Mouse (Mus musculus) gastrocnemius, postnatal 4 days (tissue): Measurements from ENCODE around the gene Rps8. TPM values are rescaled to one million over a fixed set of nuclear protein-coding genes. Genes with fewer than 3 reads are reported as not detected.

ENCODE experiments used
- DNase-seq, 2 experiments: peaks; one replicate each; pipeline ENCODE4 v3.0.0; 2021 to 2022; ENCODE audit warnings: low spot score in 2 of 2, mixed read lengths in 2 of 2
- total RNA-seq, 2 experiments: library from RNA; stranded (reverse); gene quantifications; 2 replicates each; pipeline ENCODE4 v1.2.3; 2021

Rps8 gene
- total RNA-seq, 2 experiments from 2014 or later: 1,262 to 1,321 TPM

DNA sequence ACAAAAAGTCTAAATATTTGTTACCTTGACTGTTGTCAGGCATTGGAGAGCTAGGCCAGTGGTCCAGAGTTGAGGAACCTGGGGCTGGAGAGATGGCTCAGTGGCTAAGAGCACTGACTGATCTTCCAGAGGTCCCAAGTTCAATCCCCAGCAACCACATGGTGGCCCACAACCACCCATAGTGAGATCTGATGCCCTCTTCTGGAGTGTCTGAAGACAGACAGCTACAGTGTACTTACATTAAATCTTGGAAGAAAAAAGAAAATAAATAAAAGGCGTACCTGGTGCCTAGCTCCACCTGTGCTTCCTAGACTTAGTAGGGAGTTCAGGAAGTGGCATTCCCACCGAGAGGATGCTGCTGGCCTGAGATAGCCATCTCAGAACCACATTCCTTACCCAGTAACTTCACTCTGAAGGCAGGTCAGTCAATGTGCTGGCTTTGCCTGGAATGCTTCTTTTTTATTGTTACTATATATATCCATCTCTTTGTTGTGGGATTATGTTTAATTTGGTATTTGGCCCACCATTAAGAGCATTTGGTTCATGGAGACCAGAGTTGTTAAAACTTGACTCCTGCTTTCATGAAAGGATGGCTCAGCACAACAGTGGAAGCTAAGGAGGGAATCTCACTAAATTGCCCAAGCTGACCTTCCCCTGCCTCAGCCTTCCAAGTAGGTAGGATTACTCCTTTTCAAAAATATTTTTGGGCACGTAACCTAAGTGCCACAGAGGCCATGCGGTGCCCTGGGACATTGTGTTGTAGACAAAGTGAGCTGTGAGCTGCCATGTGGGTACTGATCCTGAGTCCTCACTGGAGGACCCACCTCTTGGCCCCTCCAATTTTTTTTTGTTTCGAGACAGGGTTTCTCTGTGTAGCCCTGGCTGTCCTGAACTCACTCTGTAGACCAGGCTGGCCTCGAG, 6.5 kb downstream of the Rps8 start:
- DNase-seq: no peak

DNA sequence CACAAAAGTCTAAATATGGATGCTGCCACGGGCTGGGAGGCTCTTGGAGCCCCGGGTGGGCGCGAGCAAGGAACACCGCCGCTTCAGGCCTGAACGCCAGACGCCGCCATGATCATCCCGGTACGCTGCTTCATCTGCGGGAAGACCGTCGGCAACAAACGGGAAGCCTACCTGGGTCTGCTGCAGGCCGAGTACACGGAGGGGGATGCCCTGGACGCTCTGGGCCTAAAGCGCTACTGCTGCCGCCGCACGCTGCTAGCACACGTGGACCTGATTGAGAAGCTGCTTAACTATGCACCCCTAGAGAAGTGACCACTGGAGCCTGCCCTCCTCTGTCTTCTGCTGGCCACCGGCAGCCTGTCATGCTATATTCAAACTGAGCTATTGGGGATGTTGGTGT, 7.2 kb downstream of the Rps8 start:
- no peak for DNase-seq

DNA sequence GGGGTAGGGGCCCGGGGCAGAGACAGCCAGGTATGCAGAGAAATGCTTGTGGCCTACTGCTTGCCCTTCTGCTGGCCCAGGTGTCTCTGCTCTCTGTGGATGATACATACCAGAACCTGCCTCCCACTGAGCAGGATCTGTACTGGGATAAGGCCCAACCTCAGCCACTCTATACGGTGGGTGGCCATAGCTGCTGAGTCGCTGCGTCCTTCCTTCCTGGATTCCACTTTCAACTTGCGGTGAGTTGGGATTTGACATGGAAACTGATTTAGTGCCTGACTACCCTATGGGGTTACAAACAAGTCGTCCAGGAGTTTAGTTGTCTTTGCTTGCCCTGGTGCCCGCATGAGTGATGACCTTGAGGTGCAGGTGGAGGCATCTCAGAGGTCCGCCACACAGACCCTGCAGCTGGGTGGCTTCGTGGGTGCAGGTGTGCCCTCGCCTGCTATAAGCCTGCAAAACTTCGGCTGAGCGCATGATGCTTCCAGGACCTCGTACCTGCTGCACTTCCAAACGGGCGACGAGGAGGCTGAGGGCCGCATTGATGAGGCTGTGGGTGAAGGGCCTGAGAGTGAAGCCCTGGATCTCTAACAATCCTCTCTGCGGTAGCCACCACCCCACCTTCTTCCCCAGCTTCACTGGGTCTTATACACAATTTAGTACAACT, 7.9 kb downstream of the Rps8 start:
- DNase-seq: no peak

DNA sequence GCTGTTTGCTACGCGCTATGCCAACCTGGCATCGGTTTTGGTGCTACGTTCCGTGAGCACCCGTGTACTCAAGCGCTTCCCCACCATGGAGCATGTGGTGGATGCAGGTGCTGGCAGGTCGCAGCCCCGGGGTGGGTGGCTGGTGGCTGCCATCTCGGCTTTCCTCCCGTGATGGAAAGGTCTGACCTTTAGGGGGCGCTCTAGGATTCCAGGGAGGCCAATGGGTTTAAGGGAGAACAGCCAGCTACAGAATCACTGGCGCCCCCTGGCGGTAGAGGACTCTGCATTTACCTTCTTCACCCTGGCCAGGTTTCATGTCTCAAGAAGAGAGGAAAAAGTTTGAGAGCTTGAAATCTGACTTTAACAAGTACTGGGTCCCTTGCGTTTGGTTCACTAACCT, 9.9 kb downstream of the Rps8 start:
- peak; percentile 80 to 87 for DNase-seq

DNA sequence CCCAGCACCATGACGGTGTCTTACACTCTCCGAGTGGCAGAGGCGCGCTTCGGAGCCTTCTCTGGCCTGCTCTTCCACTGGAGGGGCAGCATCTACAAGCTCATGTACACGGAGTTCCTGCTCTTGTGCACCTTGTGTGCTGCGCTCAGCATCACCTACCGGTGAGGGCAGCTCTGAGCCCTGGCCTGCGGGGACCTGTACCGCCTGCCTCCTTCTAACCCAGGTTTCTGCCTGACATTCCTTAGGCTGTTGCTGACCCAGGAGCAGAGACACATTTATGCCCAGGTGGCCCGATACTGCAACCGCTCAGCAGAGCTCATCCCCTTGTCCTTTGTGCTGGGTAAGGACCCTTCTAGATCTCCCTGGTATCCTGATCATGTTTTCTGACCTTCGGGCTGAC, 10.8 kb downstream of the Rps8 start:
- DNase-seq: no peak

DNA sequence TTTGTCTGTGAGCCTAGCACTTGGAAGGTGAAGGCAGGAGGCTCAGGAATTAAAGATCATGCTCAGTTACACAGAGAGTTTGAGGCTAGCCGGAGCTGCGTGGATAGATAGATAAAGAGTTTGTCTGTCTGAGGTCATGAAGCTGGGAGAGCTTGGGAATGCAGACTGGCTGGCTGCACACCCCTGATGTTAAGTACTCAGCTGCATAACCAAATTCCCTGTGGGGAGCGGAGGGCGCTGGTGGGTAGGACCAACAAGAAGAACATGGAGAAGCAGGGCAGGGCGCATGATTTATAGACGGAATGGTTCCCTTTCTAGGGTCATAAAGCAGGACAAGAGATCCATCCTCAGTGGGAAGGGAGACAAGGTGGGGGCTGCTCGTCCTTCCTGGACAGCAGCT, 13.0 kb downstream of the Rps8 start:
- no peak for DNase-seq

DNA sequence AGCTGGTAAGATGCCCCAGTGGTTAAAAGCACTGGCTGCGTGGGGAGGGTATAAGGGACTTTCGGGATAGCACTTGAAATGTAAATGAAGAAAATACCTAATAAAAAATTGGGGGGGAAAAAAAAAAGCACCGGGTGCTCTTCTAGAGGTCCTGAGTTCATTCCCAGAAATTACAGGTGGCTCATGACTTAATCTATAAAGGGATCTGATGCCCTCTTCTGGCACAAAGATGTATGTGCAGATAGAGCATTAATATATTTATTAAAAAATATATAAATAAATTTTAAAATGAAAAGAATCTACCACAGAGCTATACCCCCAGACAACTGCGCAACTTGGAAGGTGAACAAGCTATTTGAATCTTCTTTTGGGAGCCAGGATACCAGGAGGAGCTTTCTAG, 15.4 kb downstream of the Rps8 start:
- DNase-seq: no peak

DNA sequence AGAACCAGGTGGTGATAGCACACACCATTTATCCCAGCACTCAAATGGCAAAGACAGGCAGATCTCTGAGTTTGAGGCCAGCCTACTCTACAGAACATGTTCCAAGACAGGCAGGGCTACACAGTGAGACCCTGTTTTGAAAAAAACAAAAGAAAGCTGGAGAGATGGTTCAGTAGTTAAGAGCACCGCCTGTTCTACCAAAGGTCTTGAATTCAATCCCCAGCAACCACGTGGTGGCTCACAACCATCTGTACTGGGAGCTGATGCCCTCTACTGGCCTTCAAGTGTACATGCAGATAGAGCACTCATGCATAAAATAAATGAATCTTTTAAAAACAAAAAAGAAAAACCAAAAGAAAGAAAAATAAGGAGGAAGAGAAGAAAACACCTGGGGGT, 16.8 kb downstream of the Rps8 start:
- no peak for DNase-seq

DNA sequence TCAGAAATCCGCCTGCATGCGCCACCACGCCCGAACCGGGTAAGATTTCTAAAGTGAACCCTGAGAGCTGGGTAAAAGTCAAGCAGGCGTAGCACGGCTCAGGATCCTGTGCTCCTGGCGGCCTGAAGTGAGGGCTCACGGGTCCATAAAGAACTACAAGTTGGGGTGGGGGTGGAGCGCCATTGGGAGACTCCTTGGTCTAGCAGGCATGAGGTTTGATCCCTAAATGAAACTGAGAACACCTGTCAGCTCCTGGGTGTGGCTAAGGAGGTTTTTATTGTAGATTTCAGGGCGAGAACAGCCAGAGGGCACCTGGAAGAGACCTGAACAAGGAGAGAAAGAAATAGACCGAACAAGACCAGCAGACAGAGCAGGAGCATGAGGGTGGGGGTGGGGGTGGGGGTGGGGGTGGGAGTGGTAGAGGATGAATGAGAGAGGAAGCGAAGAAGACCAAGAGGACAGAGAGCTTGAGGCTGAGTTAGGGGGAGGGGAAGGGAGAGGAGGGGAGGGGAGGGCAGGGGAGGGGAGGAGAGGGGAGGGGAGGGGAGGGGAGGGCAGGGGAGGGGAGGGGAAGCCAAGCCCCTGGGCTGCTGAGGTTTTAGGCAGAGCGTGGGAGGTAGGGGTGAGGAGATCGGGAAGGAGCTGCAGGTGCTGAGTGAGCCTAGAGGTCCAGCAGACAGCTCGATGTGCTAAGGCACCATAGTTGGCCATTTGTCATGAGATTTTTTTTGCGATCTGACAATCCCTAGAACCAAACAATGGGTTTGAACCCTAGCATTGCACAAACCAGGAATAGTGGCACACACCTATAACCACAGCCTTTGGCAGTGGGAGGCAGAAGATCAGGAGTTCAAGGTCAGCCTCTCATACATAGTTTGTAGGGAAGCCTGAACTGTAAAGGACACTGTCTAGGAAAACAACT, 17.5 kb downstream of the Rps8 start:
- no peak for DNase-seq

DNA sequence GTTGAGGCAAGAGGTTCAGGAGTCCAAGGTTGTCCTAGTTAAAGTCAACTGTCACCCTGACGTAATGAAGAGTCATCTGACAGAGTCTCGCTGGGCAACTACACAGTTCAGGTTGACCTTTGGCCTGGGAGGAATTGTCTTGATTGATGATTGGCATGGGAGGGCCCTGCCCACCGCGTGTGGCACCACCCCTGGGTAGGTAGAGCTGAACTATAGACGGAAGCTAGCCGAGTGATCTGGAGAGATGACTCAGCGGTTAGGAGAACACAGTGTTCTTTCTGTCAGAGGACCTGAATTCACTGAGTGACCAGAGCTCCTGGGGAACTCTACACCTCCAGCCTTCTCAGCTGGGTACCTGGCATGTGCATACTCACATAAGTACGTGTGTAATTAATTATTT, 20.0 kb downstream of the Rps8 start:
- no peak for DNase-seq

DNA sequence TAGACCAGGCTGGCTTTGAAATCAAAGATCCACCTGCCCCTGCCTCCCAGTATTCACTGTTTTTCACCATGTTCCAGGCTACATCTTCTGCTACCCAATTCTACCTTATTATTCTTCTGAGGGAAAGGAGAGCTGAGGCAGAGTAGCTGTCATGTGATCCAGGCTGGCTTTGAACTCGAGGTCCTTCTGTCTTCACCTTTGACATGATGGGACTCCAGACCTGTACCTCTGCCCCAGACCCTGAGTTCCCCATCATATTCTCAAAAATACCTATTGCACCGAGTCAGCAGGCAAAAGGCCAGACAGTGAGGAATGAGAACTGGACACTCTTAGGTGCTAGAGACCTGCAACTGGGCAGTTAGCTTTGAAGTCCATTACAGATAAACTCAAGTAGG, 21.4 kb downstream of the Rps8 start:
- DNase-seq: no peak

DNA sequence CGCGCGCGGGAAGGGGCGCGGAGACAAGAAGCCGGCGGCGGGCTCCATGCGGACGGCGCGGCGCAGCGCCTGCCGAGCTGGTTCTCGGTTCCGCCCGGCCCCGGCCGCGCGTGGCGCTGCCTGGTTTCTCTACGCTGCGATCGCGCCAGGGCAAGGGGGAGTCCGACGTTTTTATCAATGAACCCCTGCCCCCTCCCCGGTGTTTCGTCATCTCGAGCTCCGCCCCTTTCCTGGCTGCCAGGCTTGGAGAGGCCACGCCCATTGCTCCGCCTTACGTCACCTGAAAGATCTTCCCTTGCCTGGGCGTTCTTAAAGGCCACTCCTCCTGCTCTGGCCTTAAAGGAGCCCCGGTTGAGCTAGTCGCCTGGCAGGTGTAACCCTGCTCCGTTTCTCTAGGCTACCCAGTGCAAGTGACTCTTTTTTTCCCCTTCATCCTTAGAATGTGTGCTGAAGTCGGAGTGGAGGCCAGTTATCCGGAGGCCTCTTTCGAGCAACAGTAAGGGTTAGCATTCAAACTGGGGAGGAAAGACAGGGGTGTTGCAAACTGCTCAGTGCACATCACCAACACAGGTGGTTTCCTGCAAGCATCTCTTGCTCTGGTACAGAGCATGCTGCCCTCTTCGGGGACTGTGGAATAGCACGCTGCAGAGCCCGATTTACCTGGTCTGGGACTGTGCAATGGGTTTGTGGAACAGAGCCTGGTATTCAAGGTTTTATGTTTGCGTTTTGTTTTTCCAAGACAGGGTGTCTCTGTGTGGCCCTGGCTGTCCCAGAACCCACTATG, 22.0 kb downstream of the Rps8 start, which contains the start of gene Plk3:
Gene Plk3 (minus strand): TSS at position 147 of the 784 bp plus-strand sequence.
- DNase-seq: peak; percentile 88 to 93

DNA sequence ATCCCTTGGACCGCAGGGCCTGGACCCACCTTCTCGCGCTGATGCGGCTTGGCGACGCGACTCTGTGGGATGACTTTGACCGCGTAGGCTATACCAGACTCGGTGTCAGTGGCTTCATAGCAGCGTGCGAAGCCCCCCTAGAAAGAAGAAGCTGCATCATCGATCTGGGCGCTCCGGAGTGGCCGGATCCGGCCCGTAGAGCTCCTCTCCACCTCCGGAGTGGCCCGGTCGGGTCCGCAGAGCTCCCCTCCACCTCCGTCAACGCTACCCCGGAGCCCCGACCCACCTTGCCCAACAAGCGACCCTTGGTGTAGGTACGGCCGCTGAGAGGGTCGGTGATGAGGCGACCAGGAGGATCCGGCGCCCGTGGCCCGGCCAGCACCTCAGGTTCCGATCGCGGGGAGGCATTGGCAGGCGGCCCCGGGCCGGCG, 22.7 kb downstream of the Rps8 start:
- DNase-seq: no peak

DNA sequence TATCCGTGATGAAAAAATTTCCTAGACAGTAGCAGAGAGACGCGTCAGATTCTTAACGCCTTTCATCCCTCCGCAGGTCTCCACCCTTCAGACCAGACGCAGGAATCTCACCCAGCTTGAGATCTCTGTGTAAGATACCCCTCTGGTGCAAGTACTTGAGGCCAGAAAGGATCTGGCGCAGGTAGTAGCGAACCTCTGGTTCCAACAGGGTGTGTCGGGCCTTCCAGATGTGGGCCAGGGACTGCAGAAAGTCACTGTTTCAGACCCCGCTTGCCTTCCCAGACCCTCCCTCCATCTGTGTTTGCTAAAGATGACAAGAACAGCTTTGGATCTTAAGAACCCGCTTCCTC, 23.3 kb downstream of the Rps8 start:
- DNase-seq: no peak

DNA sequence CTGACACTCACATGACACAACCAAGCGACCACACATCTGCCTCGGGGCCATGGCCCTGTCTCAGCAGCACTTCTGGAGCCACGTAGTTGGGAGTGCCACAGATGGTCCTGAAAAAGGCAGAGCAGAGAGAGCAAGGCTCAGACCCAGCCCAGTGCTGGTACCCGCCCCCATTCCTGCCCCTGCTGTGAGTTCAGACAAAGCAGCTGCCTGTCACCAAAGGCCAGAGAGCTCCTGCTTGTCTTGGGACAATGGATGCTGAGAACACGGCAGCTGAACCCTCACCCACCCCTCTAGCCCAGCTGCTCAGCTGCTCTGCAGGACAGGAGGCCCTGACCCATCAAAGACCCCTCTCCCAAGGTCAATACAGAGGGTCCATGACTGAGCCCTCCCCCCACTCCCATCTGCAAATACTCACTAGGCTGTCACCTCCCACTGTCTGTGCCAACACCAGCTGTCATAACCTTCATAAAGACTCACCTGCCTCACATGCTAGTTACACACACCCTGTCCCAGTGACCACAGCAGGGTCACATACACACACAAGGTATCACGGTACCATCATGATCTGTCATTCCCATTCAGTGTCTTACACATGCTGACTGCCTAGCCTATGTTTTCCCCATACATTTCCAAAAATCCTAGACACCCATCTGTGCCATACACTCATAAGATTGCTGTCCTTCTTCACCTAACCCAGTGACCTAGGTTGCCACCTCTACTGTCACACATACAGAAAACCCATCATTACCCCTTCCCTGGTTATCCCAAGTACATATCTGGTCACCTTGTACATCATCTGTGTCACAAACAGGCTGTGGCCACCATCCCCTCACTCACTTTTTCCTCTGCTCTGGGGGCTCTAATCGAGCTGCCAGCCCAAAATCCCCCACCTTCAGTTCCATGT, 23.9 kb downstream of the Rps8 start:
- DNase-seq: no peak

DNA sequence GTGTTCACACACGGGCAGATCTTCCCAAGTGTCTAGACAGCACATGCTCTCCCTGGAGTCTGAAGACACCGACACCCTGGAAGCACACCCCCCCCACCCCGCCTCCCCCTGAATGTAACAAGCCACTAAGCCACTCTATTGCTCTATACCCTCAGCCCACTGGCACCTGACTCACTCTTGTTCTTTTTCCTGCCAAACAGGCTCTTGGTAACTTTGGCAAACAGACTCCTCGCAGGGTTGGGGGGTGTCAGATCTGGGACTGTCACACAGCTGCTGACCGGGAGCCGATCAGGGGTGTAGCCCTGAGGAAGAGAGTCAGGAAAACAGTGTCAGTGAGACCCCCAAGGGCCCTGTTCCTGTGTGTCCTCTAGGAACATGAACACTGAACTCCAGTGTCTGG, 24.8 kb downstream of the Rps8 start:
- no peak for DNase-seq

DNA sequence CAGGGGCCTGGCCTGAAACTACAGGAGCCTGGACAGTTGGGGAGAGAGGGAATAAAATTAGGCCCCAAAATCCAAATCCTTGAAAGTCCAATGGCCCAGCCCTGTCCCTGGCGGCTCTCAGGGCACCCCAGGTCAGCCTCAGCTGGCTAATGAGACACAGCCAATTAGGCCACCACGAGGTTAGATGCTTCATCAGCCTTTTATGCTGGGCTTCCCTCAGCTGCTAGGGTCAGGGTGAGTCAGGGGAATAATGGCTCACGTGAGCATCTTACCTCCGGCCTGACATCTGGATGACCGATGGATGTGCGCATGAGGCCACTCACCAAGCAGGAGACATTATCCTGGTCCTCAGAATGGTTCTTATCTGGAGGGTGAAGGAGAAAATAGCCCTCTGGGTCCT, 25.3 kb downstream of the Rps8 start:
- no peak for DNase-seq

DNA sequence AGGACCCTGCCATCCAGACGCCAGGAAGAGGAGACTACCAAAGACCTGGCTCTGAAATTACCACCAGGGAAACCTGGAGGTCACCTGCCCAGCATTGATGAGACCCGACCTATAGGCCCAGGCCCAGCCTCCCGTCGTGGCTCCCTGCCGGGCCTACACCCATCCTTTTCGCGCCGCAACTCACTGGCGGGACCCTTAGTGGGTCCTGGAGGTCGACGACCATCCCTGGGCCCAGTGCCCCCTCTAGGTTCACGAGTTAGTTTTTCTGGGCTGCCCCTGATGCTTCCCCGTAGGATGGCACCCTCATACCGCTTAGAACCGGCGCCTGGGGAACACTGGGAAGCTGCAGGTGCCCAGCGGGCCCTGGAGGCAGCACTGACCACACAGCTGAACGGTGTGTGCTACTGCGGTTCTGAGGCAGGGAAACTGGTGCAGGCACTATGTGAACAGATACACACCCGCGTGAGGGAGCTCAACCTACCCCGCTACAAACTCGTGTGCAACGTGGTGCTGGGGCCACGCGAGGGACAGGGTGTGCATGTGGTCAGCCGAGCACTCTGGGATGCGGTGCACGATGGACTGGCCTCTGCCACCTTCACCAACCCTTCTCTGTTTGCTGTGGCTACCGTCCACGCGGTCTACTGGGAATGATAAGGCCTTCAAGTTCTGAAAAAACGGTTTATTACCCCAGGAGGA, 27.9 kb downstream of the Rps8 start:
- DNase-seq: no peak

DNA sequence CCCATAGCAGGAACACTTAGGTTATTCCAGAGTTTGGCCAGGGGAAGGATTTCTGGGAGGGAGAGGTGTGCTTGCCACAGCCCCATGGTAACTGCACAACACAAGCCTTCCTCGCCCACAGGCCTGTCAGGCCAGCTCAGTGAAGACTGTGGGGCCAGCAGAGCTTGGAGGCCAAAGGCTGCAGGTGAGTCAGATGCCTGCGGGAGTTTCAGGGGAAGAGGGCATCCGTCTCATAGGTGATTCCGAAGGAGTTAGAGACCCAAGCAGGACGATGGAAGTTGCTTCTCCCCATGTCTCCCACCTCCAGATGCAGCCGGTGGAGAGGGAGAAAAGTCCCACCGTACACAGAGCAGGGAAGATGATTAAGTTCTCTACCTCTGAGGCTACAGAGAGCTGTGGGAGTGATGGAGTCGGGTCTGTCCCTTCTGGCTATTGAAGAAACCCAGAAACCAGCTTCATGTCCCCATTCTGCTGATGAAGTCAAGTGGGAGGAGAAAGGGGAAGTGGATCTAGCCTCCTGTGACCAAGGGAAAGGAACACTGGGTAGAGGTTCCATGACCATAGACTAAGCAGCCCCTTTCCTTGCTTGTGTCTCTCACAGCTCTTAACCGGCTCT, 29.3 kb downstream of the Rps8 start, which contains the start of gene Tctex1d4:
Gene Tctex1d4 (plus strand): TSS at position 120 of the 616 bp plus-strand sequence.
- DNase-seq: no peak
